Mouse (Mus musculus) stomach, embryonic 16.5 days (tissue): ENCODE results near the gene Nrp1. TPM values are rescaled to one million over a fixed set of nuclear protein-coding genes. Genes with fewer than 3 reads are reported as not detected.

Source experiments
- ATAC-seq: fragments of 200-750 bp; cut with Nextera tagmentation; 2 replicates; pipeline ENCODE4 v1.8.0; 2017; ENCODE audit warnings: moderate number of reproducible peaks, moderate TSS enrichment; ENCODE audit not compliant: insufficient read depth, low FRiP score
- H3K27ac ChIP-seq: fragments of 300-500 bp; sonication (generic); 2 replicates; pipeline ENCODE4 v1.5.1; 2014; ENCODE audit warnings: low read length
- H3K27me3 ChIP-seq: fragments of 300-500 bp; sonication (generic); 2 replicates; pipeline ENCODE4 v1.6.1; 2014; ENCODE audit warnings: low read length, control low read depth, mixed read lengths; ENCODE audit not compliant: control insufficient read depth, insufficient read depth
- H3K36me3 ChIP-seq: fragments of 300-500 bp; sonication (generic); 2 replicates; pipeline ENCODE4 v1.6.1; 2014; ENCODE audit warnings: low read length; ENCODE audit not compliant: control insufficient read depth, insufficient read depth
- H3K4me1 ChIP-seq: fragments of 300-500 bp; sonication (generic); 2 replicates; pipeline ENCODE4 v1.6.1; 2014; ENCODE audit warnings: low read length, control low read depth, mixed read lengths; ENCODE audit not compliant: control insufficient read depth, insufficient read depth
- H3K4me2 ChIP-seq: fragments of 300-500 bp; sonication (generic); 2 replicates; pipeline ENCODE4 v1.6.1; 2014; ENCODE audit warnings: low read depth, low read length, mixed read lengths
- H3K4me3 ChIP-seq: fragments of 300-500 bp; sonication (generic); replicated peaks from 2 replicates; pipeline ENCODE4 v1.5.1; 2014; ENCODE audit warnings: mild to moderate bottlenecking, low read length
- H3K9ac ChIP-seq: fragments of 300-500 bp; sonication (generic); 2 replicates; pipeline ENCODE4 v1.6.1; 2014; ENCODE audit warnings: low read length
- H3K9me3 ChIP-seq: fragments of 300-500 bp; sonication (generic); replicated peaks from 2 replicates; pipeline ENCODE4 v1.6.1; 2016; ENCODE audit warnings: low read length, control low read depth; ENCODE audit not compliant: control insufficient read depth
- WGBS: fragments of 180-500 bp; shearing (Covaris S2); extraction: QIAGEN DNeasy Blood & Tissue Kit; methylation state at CpG from one replicate; pipeline ENCODE4 v1.1.7; 2014; 5-methylcytosine and 5-hydroxymethylcytosine counted together
- polyA plus RNA-seq: library from polyadenylated mRNA; unstranded; fragments of >200 nt; fragmentation: Nextera tagmentation; extraction: Ambion mirVana; gene quantifications from 2 replicates; pipeline ENCODE4 v1.2.1, GENCODE M21; 2015

Gene Nrp1
- polyA plus RNA-seq, 1 experiment from 2014 or later = 71.3 TPM

GRCm38 (mm10) chr8:128352821-128353220, 5.6 kb upstream of the Nrp1 start:
- Histone ChIP-seq H3K36me3 (no peaks in the 10 kb centered on the region), H3K27me3 (no peaks in the 10 kb centered on the region), H3K4me3 (no peak overlapping the region), H3K9me3 (no peaks in the 10 kb centered on the region), H3K27ac (no peak overlapping the region), H3K4me1 (peaks cover 4% of the 10 kb centered on the region; the same call in 1 of the 2 replicates), H3K9ac (no peak overlapping the region), H3K4me2 (no peak overlapping the region)
- 82% methylated on average over 2 of the region's 2 CpGs for WGBS
- no peak for ATAC-seq

GRCm38 (mm10) chr8:128353999-128354398, 4.4 kb upstream of the Nrp1 start:
- WGBS = 24% methylated on average over 1 of the region's 1 CpGs

GRCm38 (mm10) chr8:128355091-128355490, 3.3 kb upstream of the Nrp1 start:
- Histone ChIP-seq H3K9me3 (no peaks in the 10 kb centered on the region), H3K36me3 (no peaks in the 10 kb centered on the region), H3K4me2 (no peak overlapping the region), H3K27me3 (no peaks in the 10 kb centered on the region), H3K4me1 (peaks cover 5% of the 10 kb centered on the region; the same call in 1 of the 2 replicates), H3K4me3 (no peak overlapping the region), H3K9ac (no peak overlapping the region), H3K27ac (no peak overlapping the region)
- WGBS = 97% methylated on average over 1 of the region's 1 CpGs
- ATAC-seq = no peak

More at GRCm38 (mm10) chr8:128353999-128354398, 4.4 kb upstream of the Nrp1 start:
- H3K9me3 ChIP-seq = no peaks in the 10 kb centered on the region
- H3K27me3 ChIP-seq = no peaks in the 10 kb centered on the region
- no peak overlapping the region for H3K4me2 ChIP-seq
- ATAC-seq = no peak
- H3K4me3 ChIP-seq = no peak overlapping the region
- peaks cover 4% of the 10 kb centered on the region; the same call in 1 of the 2 replicates for H3K4me1 ChIP-seq
- H3K27ac ChIP-seq = no peak overlapping the region
- no peaks in the 10 kb centered on the region for H3K36me3 ChIP-seq
- no peak overlapping the region for H3K9ac ChIP-seq

- peaks cover 6% of the 10 kb centered on the region; the same call in 1 of the 2 replicates for H3K4me1 ChIP-seq
- H3K9ac ChIP-seq = no peak overlapping the region
- no peak overlapping the region for H3K27ac ChIP-seq
- no peaks in the 10 kb centered on the region for H3K27me3 ChIP-seq
- H3K9me3 ChIP-seq = no peaks in the 10 kb centered on the region
- 73% methylated on average over 5 of the region's 5 CpGs for WGBS
- H3K36me3 ChIP-seq = no peaks in the 10 kb centered on the region
- peak overlapping the region; percentile 78; the same call in 1 of the 2 replicates for H3K4me3 ChIP-seq
- peak overlapping the region; percentile 94; the same call in 1 of the 2 replicates for H3K4me2 ChIP-seq
- no peak for ATAC-seq
Measured at GRCm38 (mm10) chr8:128356170-128356569, 2.2 kb upstream of the Nrp1 start.

GRCm38 (mm10) chr8:128356796-128357539, 1.4 kb upstream of the Nrp1 start:
- Histone ChIP-seq H3K27ac (peak overlapping the region; percentile 96), H3K4me2 (peak overlapping the region; percentile 94), H3K4me3 (peak overlapping the region; percentile 78), H3K27me3 (no peaks in the 10 kb centered on the region), H3K4me1 (peaks cover 10% of the 10 kb centered on the region; the same call in 1 of the 2 replicates), H3K9ac (peak overlapping the region; percentile 84), H3K9me3 (no peaks in the 10 kb centered on the region), H3K36me3 (no peaks in the 10 kb centered on the region)
- WGBS = 4% methylated on average over 39 of the region's 49 CpGs
- ATAC-seq = peak; percentile 84

GRCm38 (mm10) chr8:128357540-128358405, 631 bp upstream of the Nrp1 start:
- Histone ChIP-seq H3K27me3 (no peaks in the 10 kb centered on the region), H3K36me3 (no peaks in the 10 kb centered on the region), H3K27ac (peak overlapping the region; percentile 96), H3K4me1 (peaks cover 10% of the 10 kb centered on the region; the same call in 1 of the 2 replicates), H3K9me3 (no peaks in the 10 kb centered on the region), H3K9ac (peak overlapping the region; percentile 84), H3K4me2 (peak overlapping the region; percentile 94), H3K4me3 (peak overlapping the region; percentile 78)
- ATAC-seq = peak; percentile 30; the same call in 1 of the 2 replicates
- under 1% methylated on average over 29 of the region's 29 CpGs for WGBS

GRCm38 (mm10) chr8:128358756-128359520, 534 bp downstream of the Nrp1 start:
- under 1% methylated on average over 40 of the region's 41 CpGs for WGBS

GRCm38 (mm10) chr8:128359521-128360318, 1.3 kb downstream of the Nrp1 start:
- no peaks in the 10 kb centered on the region for H3K9me3 ChIP-seq
- WGBS = under 1% methylated on average over 40 of the region's 40 CpGs

More at GRCm38 (mm10) chr8:128358756-128359520, 534 bp downstream of the Nrp1 start:
- no peaks in the 10 kb centered on the region for H3K27me3 ChIP-seq
- peaks cover 10% of the 10 kb centered on the region; the same call in 1 of the 2 replicates for H3K4me1 ChIP-seq
- peak overlapping the region; percentile 84 for H3K9ac ChIP-seq
- H3K9me3 ChIP-seq = no peaks in the 10 kb centered on the region
- H3K4me2 ChIP-seq = peak overlapping the region; percentile 94
- no peaks in the 10 kb centered on the region for H3K36me3 ChIP-seq
- H3K27ac ChIP-seq = peak overlapping the region; percentile 96
- peak overlapping the region; percentile 78 for H3K4me3 ChIP-seq
- peak; percentile 14; the same call in 1 of the 2 replicates for ATAC-seq

More at GRCm38 (mm10) chr8:128359521-128360318, 1.3 kb downstream of the Nrp1 start:
- H3K4me2 ChIP-seq = peak overlapping the region; percentile 94
- H3K4me1 ChIP-seq = peaks cover 10% of the 10 kb centered on the region; the same call in 1 of the 2 replicates
- peak overlapping the region; percentile 96 for H3K27ac ChIP-seq
- no peak for ATAC-seq
- peak overlapping the region; percentile 78 for H3K4me3 ChIP-seq
- no peaks in the 10 kb centered on the region for H3K27me3 ChIP-seq
- peak overlapping the region; percentile 84 for H3K9ac ChIP-seq
- H3K36me3 ChIP-seq = no peaks in the 10 kb centered on the region
